Mouse (Mus musculus) hindbrain, embryonic 16.5 days (tissue): ENCODE data around the gene Nudt13. TPM values are rescaled to one million over a fixed set of nuclear protein-coding genes. Genes with fewer than 3 reads are reported as not detected.
"Not testable (repeated sequence)": the region's sequence is repeated elsewhere in the genome, so short reads cannot be mapped to it uniquely, and the experiment has no call there.

Experiments
- ATAC-seq: fragments of 200-750 bp; cut with Nextera tagmentation; 2 replicates; pipeline ENCODE4 v1.8.0; 2017; ENCODE audit warnings: moderate TSS enrichment, moderate library complexity
- H3K27ac ChIP-seq: fragments of 300-500 bp; sonication (generic); 2 replicates; pipeline ENCODE4 v1.5.1; 2014; ENCODE audit warnings: low read depth, mild to moderate bottlenecking, control low read depth, low read length, moderate library complexity
- H3K27me3 ChIP-seq: fragments of 300-500 bp; sonication (generic); replicated peaks from 2 replicates; pipeline ENCODE4 v1.6.1; 2014; ENCODE audit warnings: low read length; ENCODE audit not compliant: control insufficient read depth, insufficient read depth
- H3K36me3 ChIP-seq: fragments of 300-500 bp; sonication (generic); 2 replicates; pipeline ENCODE4 v1.6.1; 2014; ENCODE audit warnings: mild to moderate bottlenecking, low read length, moderate library complexity, mixed read lengths; ENCODE audit not compliant: control insufficient read depth, insufficient read depth
- H3K4me1 ChIP-seq: fragments of 300-500 bp; sonication (generic); 2 replicates; pipeline ENCODE4 v1.6.1; 2014; ENCODE audit warnings: low read depth, low read length; ENCODE audit not compliant: control insufficient read depth, insufficient read depth
- H3K4me2 ChIP-seq: fragments of 300-500 bp; sonication (generic); 2 replicates; pipeline ENCODE4 v1.6.1; 2014; ENCODE audit warnings: mild to moderate bottlenecking, low read length, control low read depth, moderate library complexity
- H3K4me3 ChIP-seq: fragments of 300-500 bp; sonication (generic); 2 replicates; pipeline ENCODE4 v1.5.1; 2014; ENCODE audit warnings: mild to moderate bottlenecking, low read length, control low read depth, moderate library complexity
- H3K9ac ChIP-seq: fragments of 300-500 bp; sonication (generic); 2 replicates; pipeline ENCODE4 v1.6.1; 2014; ENCODE audit warnings: low read depth, mild to moderate bottlenecking, control low read depth, low read length, moderate library complexity
- H3K9me3 ChIP-seq: fragments of 300-500 bp; sonication (generic); 2 replicates; pipeline ENCODE4 v1.6.1; 2014; ENCODE audit warnings: mild to moderate bottlenecking, low read length, moderate library complexity; ENCODE audit not compliant: control insufficient read depth
- WGBS: fragments of 180-500 bp; shearing (Covaris S2); extraction: QIAGEN DNeasy Blood & Tissue Kit; methylation state at CpG from one replicate; pipeline ENCODE4 v1.1.7; 2014; 5-methylcytosine and 5-hydroxymethylcytosine counted together
- polyA plus RNA-seq: library from polyadenylated mRNA; unstranded; fragments of >200 nt; fragmentation: Nextera tagmentation; extraction: Ambion mirVana; gene quantifications from 2 replicates; pipeline ENCODE4 v1.2.1, GENCODE M21; 2015

The Nudt13 gene
- polyA plus RNA-seq, 1 experiment from 2014 or later = 16.4 TPM

DNA sequence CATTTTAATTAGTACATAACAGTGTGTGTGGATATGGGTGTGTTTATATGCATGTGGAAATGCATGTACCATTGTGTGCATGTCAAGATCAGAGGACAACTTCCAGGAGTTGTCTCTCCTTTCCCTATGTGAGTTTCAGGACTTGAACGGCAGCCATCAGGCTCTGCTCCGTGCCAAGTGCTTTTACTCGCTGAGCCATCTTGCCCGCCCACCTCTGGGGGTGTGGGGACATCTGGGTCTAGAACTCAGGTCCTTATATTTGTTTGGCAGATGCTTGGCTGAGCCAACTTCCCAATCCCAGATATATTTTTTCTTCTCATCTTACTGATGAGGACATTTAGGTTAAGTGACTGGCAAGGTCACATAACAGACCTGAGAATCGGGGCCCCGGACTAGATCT is 26.1 kb upstream of the Nudt13 start:
- H3K9ac ChIP-seq = no peak overlapping the region
- no peaks in the 10 kb centered on the region for H3K27me3 ChIP-seq
- no peaks in the 10 kb centered on the region for H3K4me1 ChIP-seq
- H3K27ac ChIP-seq = no peak overlapping the region
- H3K4me3 ChIP-seq = no peak overlapping the region
- H3K9me3 ChIP-seq = no peaks in the 10 kb centered on the region
- ATAC-seq = no peak
- H3K4me2 ChIP-seq = no peak overlapping the region
- H3K36me3 ChIP-seq = no peaks in the 10 kb centered on the region
- WGBS = 74% methylated on average over 6 of the region's 6 CpGs

DNA sequence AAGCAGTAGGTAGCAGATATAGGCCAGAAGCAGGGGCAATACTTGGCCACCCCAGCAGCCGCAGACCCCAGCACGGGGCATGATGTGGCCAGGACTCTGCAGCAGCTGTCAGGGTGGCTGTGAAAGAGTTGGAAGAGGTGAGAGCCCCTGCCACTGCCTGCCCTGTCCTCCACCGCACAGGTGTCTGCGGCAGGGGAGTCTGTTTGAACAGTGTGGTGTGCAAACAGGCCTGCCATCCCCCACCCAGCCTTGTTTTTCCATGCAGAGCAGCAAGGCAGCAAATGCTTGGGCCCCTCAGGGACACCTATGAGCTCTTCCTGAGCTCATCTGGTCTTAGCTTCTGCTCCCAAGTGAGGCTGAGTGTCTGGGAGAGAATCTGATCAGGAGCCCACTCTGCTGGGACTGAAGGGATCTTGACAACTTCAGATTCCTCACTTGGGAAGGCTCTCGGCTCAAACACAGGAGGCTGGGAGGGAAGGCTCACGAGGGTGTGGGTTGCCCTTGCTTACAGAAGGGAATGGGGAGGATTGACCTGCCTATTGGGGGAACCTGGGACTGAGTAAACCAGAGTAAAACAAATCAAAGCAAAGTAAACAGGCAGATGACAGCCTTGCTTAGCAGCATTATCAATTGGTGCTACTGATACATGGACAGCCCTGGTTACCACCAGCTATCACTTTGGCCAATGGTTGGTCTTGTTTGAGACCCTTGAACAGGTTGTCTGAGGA is 25.3 kb upstream of the Nudt13 start, which contains the start of gene Kcnk16:
TSS of gene Kcnk16 (minus strand) at position 118 of the 728 bp plus-strand sequence.
- Histone ChIP-seq H3K27ac (no peak within 1 kb of the TSS), H3K4me2 (no peak within 1 kb of the TSS), H3K9ac (no peak within 1 kb of the TSS), H3K27me3 (no peaks in the 10 kb centered on the region), H3K4me3 (no peak within 1 kb of the TSS), H3K4me1 (no peaks in the 10 kb centered on the region), H3K36me3 (no peaks in the 10 kb centered on the region), H3K9me3 (peaks cover 2% of the 10 kb centered on the region; the same call in 1 of the 2 replicates)
- WGBS = 74% methylated on average over 6 of the region's 6 CpGs
- no peak for ATAC-seq

DNA sequence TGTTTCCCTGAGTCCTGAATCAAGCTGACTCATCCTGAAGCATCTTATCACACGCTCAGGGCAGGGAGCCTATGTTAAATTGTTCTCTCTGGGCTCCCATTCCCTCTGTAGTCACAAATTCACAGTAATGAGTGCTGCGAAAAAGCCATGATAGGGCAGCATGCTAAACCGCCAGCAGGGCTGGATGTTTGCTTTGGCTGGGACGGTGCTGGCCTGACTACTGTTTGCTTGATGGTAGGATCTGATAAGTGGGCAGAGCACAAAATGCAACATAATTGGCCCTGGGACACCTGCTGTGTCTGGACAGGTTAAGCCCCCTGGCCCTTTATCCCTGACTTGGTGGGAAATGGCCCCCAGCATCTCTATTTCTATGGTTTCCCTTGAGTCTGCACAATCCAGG is 3.1 kb upstream of the Nudt13 start:
- Histone ChIP-seq H3K4me3 (no peak overlapping the region), H3K4me2 (no peak overlapping the region), H3K27me3 (no peaks in the 10 kb centered on the region), H3K36me3 (no peaks in the 10 kb centered on the region), H3K4me1 (peaks cover 4% of the 10 kb centered on the region), H3K27ac (no peak overlapping the region), H3K9ac (no peak overlapping the region), H3K9me3 (no peaks in the 10 kb centered on the region)
- no peak for ATAC-seq
- 45% methylated on average over 4 of the region's 4 CpGs for WGBS

DNA sequence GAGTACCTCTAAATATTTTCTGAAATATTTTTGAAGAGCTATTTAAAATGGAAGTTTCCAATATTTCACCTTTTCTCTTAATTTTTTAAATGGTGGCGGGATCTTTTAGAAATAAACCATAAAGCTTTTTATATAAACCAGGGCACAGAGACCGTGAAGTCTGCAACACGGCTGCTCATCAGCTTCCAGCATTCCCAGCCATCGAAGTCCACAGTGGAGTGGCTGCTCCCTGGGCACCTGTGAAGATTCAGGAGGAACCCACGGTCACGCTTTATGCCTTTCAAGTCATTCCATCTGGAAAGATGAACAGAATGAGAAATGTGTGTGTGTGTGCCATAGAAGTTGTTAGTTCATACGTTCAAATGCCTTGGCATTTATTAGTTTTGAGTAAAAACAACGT is 450 bp downstream of the Nudt13 start:
- no peak for ATAC-seq
- Histone ChIP-seq H3K27ac (no peak overlapping the region), H3K27me3 (no peaks in the 10 kb centered on the region), H3K4me1 (peaks cover 4% of the 10 kb centered on the region), H3K4me3 (peak overlapping the region; percentile 50), H3K4me2 (peak overlapping the region; percentile 71), H3K9me3 (no peaks in the 10 kb centered on the region), H3K9ac (peak overlapping the region; percentile 36), H3K36me3 (no peaks in the 10 kb centered on the region)
- whole genome bisulfite sequencing = 42% methylated on average over 8 of the region's 8 CpGs

DNA sequence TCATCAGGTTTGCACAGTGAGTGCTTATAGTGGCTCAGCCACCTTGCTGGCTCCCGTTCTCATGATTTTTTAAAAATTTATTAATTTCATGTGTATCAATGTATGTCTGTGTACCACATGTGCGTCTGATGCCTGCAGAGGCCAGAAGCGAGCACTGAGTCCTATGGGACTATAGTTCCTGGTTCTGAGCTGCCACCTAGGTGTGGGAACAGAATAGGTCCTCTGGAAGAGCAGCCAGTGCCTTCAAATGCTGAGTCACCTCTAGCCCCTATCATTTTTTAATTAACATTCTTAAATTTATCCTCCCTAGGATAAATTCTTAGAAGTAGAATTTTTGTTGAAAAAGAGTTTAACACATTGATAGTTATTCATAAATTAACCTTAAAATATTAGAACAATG is 3.1 kb downstream of the Nudt13 start:
- Histone ChIP-seq H3K4me3 (no peak overlapping the region), H3K27ac (no peak overlapping the region), H3K36me3 (no peaks in the 10 kb centered on the region), H3K4me1 (peaks cover 4% of the 10 kb centered on the region), H3K9ac (no peak overlapping the region), H3K27me3 (no peaks in the 10 kb centered on the region), H3K9me3 (no peaks in the 10 kb centered on the region), H3K4me2 (no peak overlapping the region)
- 81% methylated on average over 3 of the region's 3 CpGs for WGBS
- no peak for ATAC-seq

DNA sequence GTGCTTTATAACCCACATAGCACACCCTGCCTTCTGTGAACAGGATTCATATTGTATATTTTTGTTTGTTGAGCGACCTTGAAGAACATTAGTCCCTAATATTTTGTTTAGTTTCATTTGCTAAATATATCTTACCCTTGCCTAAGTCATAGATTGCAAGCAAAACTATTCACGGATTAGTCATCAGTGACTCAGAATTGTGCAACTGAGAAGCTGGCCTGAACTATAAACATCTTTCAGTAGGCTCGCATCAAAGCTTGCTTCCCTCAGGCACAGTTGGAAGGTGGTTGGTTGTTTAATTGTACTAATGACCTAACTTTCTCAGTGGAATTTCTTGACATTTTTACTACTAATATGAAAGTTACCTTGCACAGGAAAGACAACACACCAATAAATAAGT is 3.6 kb downstream of the Nudt13 start:
- 83% methylated on average over 3 of the region's 3 CpGs for whole genome bisulfite sequencing
- no peak for ATAC-seq
- no peaks in the 10 kb centered on the region for H3K36me3 ChIP-seq

DNA sequence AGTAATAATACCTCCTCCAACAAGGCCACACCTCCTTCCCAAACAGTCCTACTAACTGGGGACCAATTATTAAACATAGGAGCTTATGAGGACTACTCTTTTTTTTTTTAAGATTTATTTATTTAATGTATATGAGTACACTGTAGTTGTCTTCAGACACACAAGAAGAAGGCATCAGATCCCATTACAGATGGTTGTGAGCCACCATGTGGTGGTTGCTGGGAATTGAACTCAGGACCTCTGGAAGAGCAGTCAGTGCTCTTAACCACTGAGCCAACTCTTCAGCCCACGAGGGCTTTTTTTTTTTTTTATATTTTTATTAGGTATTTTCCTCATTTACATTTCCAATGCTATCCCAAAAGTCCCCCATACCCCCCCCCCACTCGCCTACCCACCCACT is 10.6 kb downstream of the Nudt13 start:
- not testable (repeated sequence) for H3K4me3 ChIP-seq, H3K27ac ChIP-seq, H3K9me3 ChIP-seq, H3K4me2 ChIP-seq, H3K4me1 ChIP-seq, H3K9ac ChIP-seq, H3K27me3 ChIP-seq, ATAC-seq, H3K36me3 ChIP-seq
- WGBS = 69% methylated on average over 2 of the region's 2 CpGs

More for the DNA sequence above, 3.6 kb downstream of the Nudt13 start:
- peaks cover 4% of the 10 kb centered on the region for H3K4me1 ChIP-seq
- no peak overlapping the region for H3K4me2 ChIP-seq
- no peak overlapping the region for H3K27ac ChIP-seq
- no peak overlapping the region for H3K9ac ChIP-seq
- H3K27me3 ChIP-seq = no peaks in the 10 kb centered on the region
- H3K9me3 ChIP-seq = no peaks in the 10 kb centered on the region
- H3K4me3 ChIP-seq = no peak overlapping the region

DNA sequence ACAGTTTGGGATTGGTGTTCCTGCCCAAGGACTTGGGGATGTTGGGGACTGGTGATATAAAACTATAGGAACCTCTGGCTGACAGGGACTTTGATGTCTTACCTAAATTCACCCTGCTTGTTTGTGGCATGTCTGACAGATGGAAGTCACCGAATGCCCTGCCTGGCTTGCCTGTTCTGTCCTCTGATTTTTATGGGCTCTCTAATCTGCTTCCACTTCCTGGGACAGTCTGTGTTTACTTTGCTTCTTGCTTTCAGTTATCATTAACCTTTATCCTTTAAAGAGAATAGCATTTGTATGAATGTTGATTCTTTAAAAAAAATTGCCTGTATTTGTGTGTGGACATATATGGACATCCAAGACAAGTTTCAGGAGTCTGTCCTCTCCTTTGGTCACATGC is 20.6 kb downstream of the Nudt13 start:
- WGBS = 90% methylated on average over 1 of the region's 1 CpGs
- H3K4me2 ChIP-seq = no peak overlapping the region
- no peaks in the 10 kb centered on the region for H3K27me3 ChIP-seq
- H3K4me1 ChIP-seq = no peaks in the 10 kb centered on the region
- no peak overlapping the region for H3K4me3 ChIP-seq
- 0 out of 2 replicates have a peak, but pooled peaks cover 3% of the 10 kb centered on the region for H3K36me3 ChIP-seq
- H3K9me3 ChIP-seq = no peaks in the 10 kb centered on the region
- H3K9ac ChIP-seq = no peak overlapping the region
- ATAC-seq = no peak
- H3K27ac ChIP-seq = no peak overlapping the region

DNA sequence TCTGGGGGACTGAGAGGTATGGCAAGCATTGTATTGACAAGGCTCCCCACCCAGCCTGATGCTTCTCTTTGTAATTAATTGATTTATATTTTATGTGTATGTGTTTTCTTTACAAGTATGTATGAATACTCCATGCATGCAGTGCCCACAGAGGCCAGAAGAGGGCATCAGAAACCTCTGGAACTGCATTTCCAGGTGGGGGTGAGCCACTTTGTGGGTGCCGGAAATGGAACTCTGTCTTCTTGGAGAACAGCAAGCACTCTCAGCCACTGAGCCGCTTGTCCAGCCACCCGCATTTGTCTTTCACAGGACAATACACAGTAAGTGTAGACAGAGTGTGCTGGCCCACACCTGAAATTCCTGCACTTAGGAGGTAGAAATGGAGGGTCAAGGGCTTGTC is 24.9 kb downstream of the Nudt13 start:
- Histone ChIP-seq H3K36me3 (peaks cover 15% of the 10 kb centered on the region), H3K9me3 (no peaks in the 10 kb centered on the region), H3K4me2 (no peak overlapping the region), H3K27me3 (no peaks in the 10 kb centered on the region), H3K4me1 (no peaks in the 10 kb centered on the region), H3K4me3 (no peak overlapping the region), H3K27ac (no peak overlapping the region), H3K9ac (no peak overlapping the region)
- WGBS = 81% methylated on average over 3 of the region's 3 CpGs
- no peak for ATAC-seq
